Mouse (Mus musculus) lung, embryonic 15.5 days (tissue): ENCODE data around the gene Dedd. TPM values are rescaled to one million over a fixed set of nuclear protein-coding genes. Genes with fewer than 3 reads are reported as not detected.
A peak's percentile ranks its signal among the peaks of the same experiment; 100 is the strongest.

ENCODE experiments used
- ATAC-seq: fragments of 200-750 bp; cut with Nextera tagmentation; 2 replicates; pipeline ENCODE4 v1.8.0; 2017; ENCODE audit warnings: moderate number of reproducible peaks, borderline replicate concordance; ENCODE audit not compliant: low FRiP score, low TSS enrichment; ENCODE audit errors: extremely low read depth
- H3K27ac ChIP-seq: fragments of 300-500 bp; sonication (generic); 2 replicates; pipeline ENCODE4 v1.5.1; 2015; ENCODE audit warnings: moderate library complexity, mild to moderate bottlenecking, inconsistent platforms
- H3K27me3 ChIP-seq: fragments of 300-500 bp; sonication (generic); 2 replicates; pipeline ENCODE4 v1.6.1; 2015; ENCODE audit warnings: inconsistent platforms
- H3K36me3 ChIP-seq: fragments of 300-500 bp; sonication (generic); 2 replicates; pipeline ENCODE4 v1.6.1; 2015; ENCODE audit warnings: inconsistent platforms
- H3K4me1 ChIP-seq: fragments of 300-500 bp; sonication (generic); 2 replicates; pipeline ENCODE4 v1.6.1; 2015; ENCODE audit warnings: inconsistent platforms
- H3K4me2 ChIP-seq: fragments of 300-500 bp; sonication (generic); 2 replicates; pipeline ENCODE4 v1.6.1; 2015; ENCODE audit warnings: inconsistent platforms, mild to moderate bottlenecking, moderate library complexity
- H3K4me3 ChIP-seq: fragments of 300-500 bp; sonication (generic); 2 replicates; pipeline ENCODE4 v1.5.1; 2015; ENCODE audit warnings: mild to moderate bottlenecking, inconsistent platforms
- H3K9ac ChIP-seq: fragments of 300-500 bp; sonication (generic); 2 replicates; pipeline ENCODE4 v1.6.1; 2015; ENCODE audit warnings: inconsistent platforms
- H3K9me3 ChIP-seq: fragments of 300-500 bp; sonication (generic); 2 replicates; pipeline ENCODE4 v1.6.1; 2016; ENCODE audit warnings: inconsistent platforms
- WGBS: fragments of 180-500 bp; shearing (Covaris S2); methylation state at CpG from one replicate; pipeline ENCODE4 v1.1.7; 2015; 5-methylcytosine and 5-hydroxymethylcytosine counted together
- polyA plus RNA-seq: library from polyadenylated mRNA; unstranded; fragments of >200 nt; fragmentation: Nextera tagmentation; extraction: Ambion mirVana; gene quantifications from 2 replicates; pipeline ENCODE4 v1.2.1, GENCODE M21; 2015

The Dedd gene
- polyA plus RNA-seq, 1 experiment from 2014 or later, result 50.5 TPM

GRCm38 (mm10) chr1:171365934-171366333 lies 37.0 kb downstream of the Dedd start:
- H3K27me3 ChIP-seq, result no peaks in the 10 kb centered on the region
- no peak overlapping the region for H3K4me3 ChIP-seq
- ATAC-seq, result no peak
- no peak overlapping the region for H3K9ac ChIP-seq
- no peaks in the 10 kb centered on the region for H3K9me3 ChIP-seq
- H3K4me2 ChIP-seq, result no peak overlapping the region
- 58% methylated on average over 7 of the region's 7 CpGs for whole genome bisulfite sequencing
- H3K4me1 ChIP-seq, result peaks cover 7% of the 10 kb centered on the region; the same call in 1 of the 2 replicates
- no peaks in the 10 kb centered on the region for H3K36me3 ChIP-seq
- H3K27ac ChIP-seq, result no peak overlapping the region

DNA sequence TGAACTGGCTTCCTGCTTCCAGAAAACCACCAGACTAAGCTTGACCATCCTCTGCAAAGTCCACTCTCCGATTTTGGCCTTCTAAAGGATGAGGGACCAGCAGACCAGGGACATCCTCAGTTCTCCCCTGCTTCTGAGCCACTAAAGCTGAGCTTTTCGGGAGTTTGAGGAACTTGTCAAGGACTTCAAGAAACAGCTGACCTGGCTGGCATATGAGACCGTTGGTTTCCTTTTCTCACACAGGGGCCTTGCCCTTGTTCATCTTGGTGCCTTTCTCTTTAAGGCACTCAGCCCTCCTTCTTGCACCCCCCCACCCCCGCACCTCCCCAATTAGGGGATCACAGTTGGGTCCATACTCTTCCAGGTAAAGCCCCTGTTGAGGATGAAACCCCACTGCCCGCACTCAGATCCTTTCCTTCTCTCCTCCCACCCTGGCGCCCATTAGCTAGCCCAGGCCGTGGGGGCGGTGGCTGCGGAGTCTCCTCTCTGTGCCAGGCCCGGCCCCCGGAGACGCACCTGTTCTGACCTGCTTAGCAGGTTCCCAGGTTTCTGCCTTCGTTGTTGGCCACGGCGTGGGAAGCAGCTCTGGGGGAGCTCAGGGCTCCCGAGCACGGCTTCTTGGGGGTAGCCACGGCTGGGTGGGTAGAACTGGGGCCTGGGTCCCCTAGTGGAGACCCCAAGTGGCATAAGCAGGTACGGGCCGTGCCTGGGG lies 41.1 kb downstream of the Dedd start, which contains the start of gene Nectin4:
Gene Nectin4 (plus strand): TSS at position 255 of the 712 bp plus-strand sequence.
- Histone ChIP-seq H3K4me2 (peak within 1 kb of the TSS; percentile 41), H3K36me3 (no peaks in the 10 kb centered on the region), H3K9ac (no peak within 1 kb of the TSS), H3K4me1 (0 out of 2 replicates have a peak, but pooled peaks cover 17% of the 10 kb centered on the region), H3K27ac (peak within 1 kb of the TSS; percentile 58), H3K4me3 (peak within 1 kb of the TSS; percentile 18), H3K9me3 (no peaks in the 10 kb centered on the region), H3K27me3 (no peaks in the 10 kb centered on the region)
- WGBS, result 26% methylated on average over 20 of the region's 20 CpGs
- ATAC-seq, result peak; percentile 69

- Histone ChIP-seq H3K4me3 (no peak overlapping the region), H3K9me3 (no peaks in the 10 kb centered on the region), H3K9ac (no peak overlapping the region), H3K27me3 (no peaks in the 10 kb centered on the region), H3K4me2 (no peak overlapping the region), H3K27ac (no peak overlapping the region), H3K36me3 (no peaks in the 10 kb centered on the region), H3K4me1 (peaks cover 25% of the 10 kb centered on the region; the same call in 1 of the 2 replicates)
- no peak for ATAC-seq
- 48% methylated on average over 3 of the region's 3 CpGs for WGBS
These were observed 43.9 kb downstream of the Dedd start for GRCm38 (mm10) chr1:171372880-171373279.

DNA sequence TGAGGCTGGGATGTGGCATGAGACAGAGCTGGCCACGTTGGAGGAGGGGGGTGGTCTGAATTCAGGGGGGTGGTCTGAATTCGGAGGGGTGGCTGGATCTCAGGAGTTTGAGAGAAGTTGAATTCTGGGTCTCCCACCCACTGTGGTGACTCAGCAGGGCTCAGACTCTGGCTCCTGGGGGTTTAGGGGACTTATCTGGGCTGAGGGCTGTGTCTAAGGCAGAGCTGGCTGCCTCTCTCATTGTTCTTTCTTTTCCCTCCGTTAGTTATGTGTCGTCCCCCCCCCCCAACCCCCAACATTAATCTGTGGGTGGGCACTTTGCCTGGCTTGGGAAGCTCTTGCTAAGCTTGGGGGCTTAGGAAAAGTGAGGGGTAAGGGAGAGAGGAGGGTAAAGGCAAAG lies 45.0 kb downstream of the Dedd start:
- Histone ChIP-seq H3K4me3 (no peak overlapping the region), H3K36me3 (no peaks in the 10 kb centered on the region), H3K9ac (no peak overlapping the region), H3K27me3 (no peaks in the 10 kb centered on the region), H3K4me2 (no peak overlapping the region), H3K27ac (no peak overlapping the region), H3K9me3 (no peaks in the 10 kb centered on the region), H3K4me1 (peaks cover 25% of the 10 kb centered on the region; the same call in 1 of the 2 replicates)
- WGBS, result 8% methylated on average over 2 of the region's 4 CpGs
- no peak for ATAC-seq

GRCm38 (mm10) chr1:171375646-171376097 lies 46.7 kb downstream of the Dedd start:
- ATAC-seq, result peak; percentile 48
- Histone ChIP-seq H3K9ac (no peak overlapping the region), H3K4me1 (peaks cover 36% of the 10 kb centered on the region), H3K4me3 (no peak overlapping the region), H3K27me3 (peaks cover 16% of the 10 kb centered on the region), H3K4me2 (no peak overlapping the region), H3K36me3 (no peaks in the 10 kb centered on the region), H3K27ac (peak overlapping the region; percentile 20), H3K9me3 (no peaks in the 10 kb centered on the region)
- WGBS, result 33% methylated on average over 9 of the region's 9 CpGs

DNA sequence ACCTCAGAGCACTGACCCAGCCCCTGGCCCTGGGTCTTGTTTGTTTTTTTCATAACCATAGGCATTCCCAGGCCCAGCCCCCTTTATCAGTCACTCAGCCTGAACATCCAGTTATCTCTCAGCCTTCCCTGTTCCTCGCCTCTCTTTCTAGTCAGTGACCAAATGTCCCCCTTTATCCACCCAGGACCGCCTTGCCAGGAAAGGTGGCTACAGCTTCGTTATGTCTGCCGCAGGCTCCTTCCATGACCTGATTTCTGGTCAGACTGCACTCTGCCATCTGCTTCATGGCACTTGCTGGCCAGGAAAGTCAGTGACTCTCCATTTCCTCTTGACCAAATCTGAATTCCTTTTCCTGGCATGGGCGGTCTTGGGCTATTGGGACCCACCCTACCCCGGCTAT lies 49.4 kb downstream of the Dedd start:
- WGBS, result 76% methylated on average over 6 of the region's 6 CpGs
- no peak for ATAC-seq

DNA sequence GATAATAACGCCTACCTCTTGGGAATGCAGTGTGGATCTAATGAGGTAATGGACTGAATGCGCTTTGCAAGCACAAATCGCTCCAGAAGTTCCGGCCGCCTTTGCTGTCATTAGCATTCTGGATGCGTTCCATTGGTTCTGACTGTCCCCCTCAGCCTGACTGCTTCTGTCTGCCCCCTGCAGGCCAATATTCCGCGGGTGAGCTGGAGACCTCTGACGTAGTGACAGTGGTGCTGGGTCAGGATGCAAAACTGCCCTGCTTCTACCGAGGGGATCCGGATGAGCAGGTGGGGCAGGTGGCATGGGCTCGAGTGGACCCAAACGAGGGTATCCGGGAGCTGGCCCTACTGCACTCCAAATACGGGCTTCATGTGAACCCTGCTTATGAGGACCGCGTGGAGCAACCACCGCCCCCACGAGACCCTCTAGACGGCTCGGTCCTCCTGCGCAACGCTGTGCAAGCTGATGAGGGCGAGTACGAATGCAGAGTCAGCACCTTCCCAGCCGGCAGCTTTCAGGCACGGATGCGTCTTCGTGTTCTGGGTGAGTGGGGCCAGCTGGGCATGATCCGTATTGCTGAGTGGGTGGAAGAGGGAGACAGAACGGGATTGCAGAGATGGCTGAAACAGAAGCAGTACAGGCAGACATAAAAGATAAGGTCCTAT lies 51.1 kb downstream of the Dedd start:
- Histone ChIP-seq H3K4me2 (peak overlapping the region; percentile 60), H3K27me3 (peaks cover 19% of the 10 kb centered on the region), H3K9me3 (no peaks in the 10 kb centered on the region), H3K9ac (no peak overlapping the region), H3K36me3 (no peaks in the 10 kb centered on the region), H3K4me1 (peaks cover 18% of the 10 kb centered on the region), H3K27ac (no peak overlapping the region), H3K4me3 (peak overlapping the region; percentile 18; the same call in 1 of the 2 replicates)
- WGBS, result 2% methylated on average over 31 of the region's 31 CpGs
- ATAC-seq, result peak; percentile 62; the same call in 1 of the 2 replicates

More for the DNA sequence above, 49.4 kb downstream of the Dedd start:
- H3K4me2 ChIP-seq, result no peak overlapping the region
- H3K27me3 ChIP-seq, result peaks cover 19% of the 10 kb centered on the region
- H3K36me3 ChIP-seq, result no peaks in the 10 kb centered on the region
- H3K27ac ChIP-seq, result no peak overlapping the region
- H3K4me1 ChIP-seq, result peaks cover 30% of the 10 kb centered on the region
- H3K9me3 ChIP-seq, result no peaks in the 10 kb centered on the region
- no peak overlapping the region for H3K9ac ChIP-seq
- no peak overlapping the region for H3K4me3 ChIP-seq

GRCm38 (mm10) chr1:171382096-171382620 lies 53.2 kb downstream of the Dedd start:
- Histone ChIP-seq H3K9me3 (no peaks in the 10 kb centered on the region), H3K36me3 (no peaks in the 10 kb centered on the region), H3K27me3 (peaks cover 19% of the 10 kb centered on the region), H3K9ac (no peak overlapping the region), H3K4me1 (peaks cover 11% of the 10 kb centered on the region), H3K4me3 (no peak overlapping the region), H3K4me2 (no peak overlapping the region), H3K27ac (no peak overlapping the region)
- WGBS, result 73% methylated on average over 11 of the region's 11 CpGs
- no peak for ATAC-seq

GRCm38 (mm10) chr1:171384361-171384760 lies 55.4 kb downstream of the Dedd start:
- no peaks in the 10 kb centered on the region for H3K9me3 ChIP-seq
- WGBS, result 55% methylated on average over 9 of the region's 9 CpGs
- no peak for ATAC-seq
- H3K9ac ChIP-seq, result no peak overlapping the region
- H3K4me2 ChIP-seq, result no peak overlapping the region
- peaks cover 11% of the 10 kb centered on the region for H3K4me1 ChIP-seq
- H3K27me3 ChIP-seq, result peaks cover 17% of the 10 kb centered on the region
- H3K27ac ChIP-seq, result no peak overlapping the region
- H3K36me3 ChIP-seq, result no peaks in the 10 kb centered on the region
- H3K4me3 ChIP-seq, result no peak overlapping the region

- Histone ChIP-seq H3K4me3 (no peak overlapping the region), H3K4me2 (no peak overlapping the region), H3K36me3 (no peaks in the 10 kb centered on the region), H3K9ac (no peak overlapping the region), H3K27ac (no peak overlapping the region), H3K27me3 (peaks cover 9% of the 10 kb centered on the region), H3K4me1 (peaks cover 3% of the 10 kb centered on the region), H3K9me3 (no peaks in the 10 kb centered on the region)
- WGBS, result 58% methylated on average over 9 of the region's 9 CpGs
- ATAC-seq, result no peak
These were observed 56.2 kb downstream of the Dedd start for GRCm38 (mm10) chr1:171385171-171385570.

DNA sequence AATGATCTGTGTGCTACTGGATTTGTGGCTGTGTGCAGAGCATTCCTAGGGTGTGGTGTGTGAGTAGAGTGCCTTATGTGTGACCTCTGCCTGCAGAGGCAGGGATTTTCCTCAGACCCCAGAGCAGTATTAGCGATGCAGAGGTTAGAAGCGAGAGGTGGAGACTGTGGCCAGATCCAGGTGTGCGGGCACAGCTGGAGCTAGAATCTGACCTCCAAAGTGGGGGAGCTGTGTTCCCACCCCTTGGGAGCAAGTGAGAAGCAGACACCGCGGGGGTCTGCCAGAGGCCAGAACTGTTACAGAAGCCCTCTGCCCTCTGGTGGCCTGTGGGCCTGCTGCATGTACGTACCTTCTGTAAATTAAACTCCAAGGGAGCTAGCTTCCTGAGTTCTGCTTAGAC lies 58.2 kb downstream of the Dedd start:
- no peak for ATAC-seq
- no peak overlapping the region for H3K9ac ChIP-seq
- H3K4me1 ChIP-seq, result no peaks in the 10 kb centered on the region
- no peak overlapping the region for H3K27ac ChIP-seq
- no peak overlapping the region for H3K4me2 ChIP-seq
- H3K4me3 ChIP-seq, result no peak overlapping the region
- H3K36me3 ChIP-seq, result no peaks in the 10 kb centered on the region
- no peaks in the 10 kb centered on the region for H3K27me3 ChIP-seq
- H3K9me3 ChIP-seq, result no peaks in the 10 kb centered on the region
- 18% methylated on average over 6 of the region's 6 CpGs for WGBS
